Mouse (Mus musculus) G1E (cell line): ENCODE results near the gene Trpm5.
A peak's percentile ranks its signal among the peaks of the same experiment; 100 is the strongest.

Experiments used
- CTCF ChIP-seq: IDR thresholded peaks from 2 replicates; pipeline ENCODE4 v1.5.1; 2012; ENCODE audit warnings: low read depth, low read length, inconsistent platforms, mixed read lengths
- GATA1 ChIP-seq: IDR thresholded peaks from 2 replicates; pipeline ENCODE4 v1.6.1; 2012; ENCODE audit warnings: borderline replicate concordance, low read length, inconsistent platforms, mixed read lengths
- POLR2AphosphoS5 ChIP-seq: IDR thresholded peaks from 2 replicates; pipeline ENCODE4 v1.6.1; 2012; ENCODE audit warnings: low read depth, low read length, inconsistent platforms; ENCODE audit not compliant: insufficient replicate concordance

DNA sequence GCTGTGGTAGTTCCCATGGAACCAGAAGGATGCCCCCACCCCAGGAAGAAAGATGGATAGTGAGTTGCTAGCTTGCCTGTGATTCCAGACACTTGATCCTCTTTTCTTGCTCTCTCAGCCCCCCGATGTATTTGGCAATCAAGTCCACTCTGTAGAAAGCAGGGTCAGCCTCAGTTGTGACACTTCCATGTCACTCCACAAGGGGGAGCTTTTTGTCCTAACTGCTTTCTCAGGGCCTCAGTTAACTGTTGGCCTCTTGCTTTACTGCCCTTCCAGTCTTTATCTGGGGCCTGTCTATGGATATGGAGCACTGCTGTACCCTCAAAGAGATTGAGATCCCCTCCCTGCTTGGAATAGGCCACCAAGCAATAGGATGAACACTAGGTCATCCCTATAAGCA is 21.4 kb downstream of the Trpm5 start:
- TF ChIP-seq CTCF (peak; percentile 48), GATA1 (no peak), POLR2AphosphoS5 (no peak)
